Mouse (Mus musculus) erythroblast, embryonic 14.5 days (primary cell): ENCODE measurements around the gene Gad2.

Experiments
- GATA1 ChIP-seq: IDR thresholded peaks from 2 replicates; pipeline ENCODE4 v1.6.1; 2012; ENCODE audit warnings: low read length, inconsistent platforms, mixed read lengths
- TAL1 ChIP-seq: IDR thresholded peaks from 3 replicates; pipeline ENCODE4 v1.6.1; 2012; ENCODE audit warnings: low read length, inconsistent platforms, mixed read lengths

- no peak for TF ChIP-seq GATA1
- no peak for TF ChIP-seq TAL1
Observed at GRCm38 (mm10) chr2:22739369-22739768, 117.4 kb downstream of the Gad2 start.
